Comparison of ENCODE assay signal across 9 mouse cellular contexts in the genomic region with DNA sequence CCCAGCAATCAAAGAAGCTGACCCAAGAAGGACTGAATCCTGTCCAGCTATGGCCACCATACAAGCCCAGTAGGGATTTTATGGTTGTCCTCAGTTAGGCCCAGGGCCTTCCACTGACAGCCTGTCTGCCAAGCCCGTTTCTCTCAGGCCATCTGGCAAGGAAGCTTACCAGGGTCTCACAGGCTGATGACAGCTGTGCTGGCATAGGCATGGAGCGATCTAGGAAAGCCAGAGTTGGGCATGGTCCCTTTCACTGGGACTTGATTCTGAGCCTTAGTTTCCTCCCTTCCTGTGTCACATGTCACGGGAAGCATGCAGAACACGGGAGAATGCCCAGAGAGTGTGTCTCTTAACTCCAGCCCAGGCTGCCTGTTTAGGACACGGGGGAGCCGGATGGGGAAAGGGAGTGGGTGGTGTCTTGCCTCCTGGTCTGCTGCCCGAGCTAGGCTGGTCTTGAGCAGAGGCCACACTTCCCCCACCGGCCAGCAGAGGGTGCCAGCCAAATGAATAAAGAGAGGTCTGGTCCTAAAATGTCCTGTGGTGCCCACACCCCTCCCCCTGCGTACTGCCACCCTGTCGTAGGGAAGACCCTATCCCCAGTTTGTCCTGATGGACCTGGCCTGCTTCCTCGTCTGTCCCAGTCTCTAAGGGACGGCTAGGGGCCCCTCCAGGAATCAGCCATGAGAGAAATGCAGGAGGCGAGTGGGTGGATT. TPM values are rescaled to one million over a fixed set of nuclear protein-coding genes. Genes with fewer than 3 reads are reported as not detected.
DNase-seq lines count a peak whose midpoint lies in the region; ATAC-seq and TF ChIP-seq lines count a peak whose summit lies in the region.
"Had no signal": no experiment of that assay in that cellular context is flagged by ENCODE, and none has a peak within 500 bp of the region (broad histone marks: within the 10 kb centered on the region; RNA-seq: fewer than 3 reads in every experiment).

No protein-coding gene starts in this region.

- no peaks in the 10 kb centered on the region for H3K27me3 ChIP-seq in cerebellum, adult 2 months (ENCODE audit: control insufficient read depth, insufficient read depth, low read length)
- no peaks in the 10 kb centered on the region for H3K27me3 ChIP-seq in hindbrain, embryonic 13.5 days
- H3K27me3 ChIP-seq: liver, embryonic 15.5 days had no signal

- H3K4me2 ChIP-seq in hindbrain, embryonic 13.5 days = no peak overlapping the region
- H3K4me2 ChIP-seq: liver, embryonic 15.5 days had no signal

- H3K9ac ChIP-seq in hindbrain, embryonic 13.5 days = 0 out of 2 replicates have a peak overlapping the region, but pooled peaks have one; percentile 20
- H3K9ac ChIP-seq: liver, embryonic 15.5 days had no signal

- 9% methylated on average over 13 of the region's 13 CpGs for WGBS in cerebellum, adult 2 months
- 31% methylated on average over 13 of the region's 13 CpGs for WGBS in hindbrain, embryonic 13.5 days

- TF ChIP-seq POLR2A in cerebellum, adult 2 months (IDR thresholded peaks at IDR 0.05; ENCODE audit: borderline replicate concordance, insufficient read depth, low read length) = no peak

- H3K27ac ChIP-seq in cerebellum, adult 2 months (ENCODE audit: insufficient read depth, low read length) = no peak overlapping the region
- 0 out of 2 replicates have a peak overlapping the region, but pooled peaks have one; percentile 15 for H3K27ac ChIP-seq in hindbrain, embryonic 13.5 days
- H3K27ac ChIP-seq: liver, embryonic 15.5 days had no signal

- H3K4me1 ChIP-seq in cerebellum, adult 2 months (ENCODE audit: control insufficient read depth, insufficient read depth, low read length) = peaks cover 43% of the 10 kb centered on the region
- peaks cover 52% of the 10 kb centered on the region for H3K4me1 ChIP-seq in hindbrain, embryonic 13.5 days (replicated peaks)

- TF ChIP-seq CTCF in cerebellum, adult 2 months (IDR thresholded peaks at IDR 0.05; ENCODE audit: borderline replicate concordance, insufficient read depth, low read depth, low read length) = peak; percentile 94

- DNase-seq in WW6 (ENCODE audit: low read depth, low spot score) = peak; percentile 22
- peak; percentile 76 to 84 for DNase-seq in cerebellum, adult 2 months
- peak; percentile 60 to 70 for DNase-seq in frontal cortex, postnatal 14 days (ENCODE audit: low spot score in 2 of 2)
- DNase-seq in layer of hippocampus, postnatal 36 days = peak; percentile 57 to 72
- DNase-seq in right cerebral cortex, postnatal 14 days = peak; percentile 81

- H3K36me3 ChIP-seq in hindbrain, embryonic 13.5 days = peaks cover 36% of the 10 kb centered on the region

- no peaks in the 10 kb centered on the region for H3K9me3 ChIP-seq in hindbrain, embryonic 13.5 days
- H3K9me3 ChIP-seq: liver, embryonic 15.5 days had no signal

- H3K4me3 ChIP-seq in cerebellum, adult 2 months (replicated peaks; ENCODE audit: insufficient read depth, low read depth, low read length) = no peak overlapping the region
- H3K4me3 ChIP-seq in hindbrain, embryonic 13.5 days = no peak overlapping the region
- H3K4me3 ChIP-seq: liver, embryonic 15.5 days had no signal

- ATAC-seq in hindbrain, embryonic 13.5 days (ENCODE audit: low FRiP score) = no peak
- peak; percentile 64 for ATAC-seq in megakaryocyte, adult 5-6 weeks (ENCODE audit: poor library complexity, severe bottlenecking)
- ATAC-seq in monocyte, adult 5-6 weeks (replicated peaks; ENCODE audit: insufficient number of reproducible peaks, low FRiP score, low TSS enrichment, poor library complexity, severe bottlenecking) = no peak

RNA-seq across cellular contexts. Expression of a gene that starts 29.5 kb away (rescaled TPM):
- 27.0 and 32.0 TPM in 2 replicates for polyA plus RNA-seq in cerebellum, adult 2 months (2012; rRNA removed)
- 3.8 and 4.0 TPM in 2 replicates for polyA plus RNA-seq in hindbrain, embryonic 13.5 days (2015; fragmentation: Nextera tagmentation; extraction: Ambion mirVana)
- total RNA-seq in layer of hippocampus, postnatal 36 days (2021) = 10 to 100 TPM; 26.9 to 31.2 TPM
- total RNA-seq in megakaryocyte, adult 5-6 weeks (2015) = 53.3 and 61.4 TPM in 2 replicates
- total RNA-seq in megakaryocyte, adult 5-6 weeks (2017) = 8.3 and 14.5 TPM in 2 replicates
- total RNA-seq in monocyte, adult 5-6 weeks (2017) = 22.4 to 31.4 TPM (median 26.9 TPM) in 3 replicates

RNA-seq across cellular contexts. Expression of a gene that starts 29.8 kb away (rescaled TPM):
- 117 and 122 TPM in 2 replicates for polyA plus RNA-seq in cerebellum, adult 2 months (2012; rRNA removed)
- 99.7 and 102 TPM in 2 replicates for polyA plus RNA-seq in hindbrain, embryonic 13.5 days (2015; fragmentation: Nextera tagmentation; extraction: Ambion mirVana)
- 100 to 1,000 TPM; 136 to 150 TPM for total RNA-seq in layer of hippocampus, postnatal 36 days (2021)
- total RNA-seq in megakaryocyte, adult 5-6 weeks (2015) = 58.4 and 60.3 TPM in 2 replicates
- total RNA-seq in megakaryocyte, adult 5-6 weeks (2017) = 109 and 112 TPM in 2 replicates
- 101 to 135 TPM (median 121 TPM) in 3 replicates for total RNA-seq in monocyte, adult 5-6 weeks (2017)

Comparison
In these comparisons a context has a peak if more than half of its experiments do, and no peak if none do; other contexts are left out.
1. DNase-seq: peak in every context shown above with its lines; median percentile 81 in right cerebral cortex, postnatal 14 days; 80 in cerebellum, adult 2 months; 65 in frontal cortex, postnatal 14 days; 64 in layer of hippocampus, postnatal 36 days; 22 in WW6.